Mouse (Mus musculus) regulatory T cell (primary cell): ENCODE measurements around the gene Hinfp.
"Not testable (repeated sequence)": the region's sequence is repeated elsewhere in the genome, so short reads cannot be mapped to it uniquely, and the experiment has no call there.

Experiments used
- in situ Hi-C: fragments of 300-600 bp; cut with MboI, MseI; formaldehyde crosslinking; loops from one replicate; pipeline ENCODE4 v1.15.1; 2025; ENCODE audit warnings: high pct_unique_total_duplicates

Hinfp gene

GRCm38 (mm10) chr9:44332918-44333638, 27.6 kb upstream of the Hinfp start:
- in situ Hi-C loops = no loop called here

- in situ Hi-C loops = no loop called here
Measured at GRCm38 (mm10) chr9:44330736-44331135, 25.3 kb upstream of the Hinfp start.

GRCm38 (mm10) chr9:44327926-44328325, 22.5 kb upstream of the Hinfp start:
- in situ Hi-C loops = no loop called here

GRCm38 (mm10) chr9:44327064-44327711, 21.7 kb upstream of the Hinfp start:
- in situ Hi-C loops = no loop called here

- in situ Hi-C loops = no loop called here
Measured at GRCm38 (mm10) chr9:44326371-44327063, 21.0 kb upstream of the Hinfp start.

- in situ Hi-C loops = no loop called here
Measured at GRCm38 (mm10) chr9:44325768-44326370, 20.4 kb upstream of the Hinfp start, which contains the start of gene Dpagt1. Dpagt1 (plus strand) TSS chr9:44326019.

- in situ Hi-C loops = not testable (repeated sequence)
Measured at GRCm38 (mm10) chr9:44325032-44325767, 19.7 kb upstream of the Hinfp start.

GRCm38 (mm10) chr9:44324147-44324546, 18.7 kb upstream of the Hinfp start:
- in situ Hi-C loops = no loop called here

- in situ Hi-C loops = not testable (repeated sequence)
Measured at GRCm38 (mm10) chr9:44323656-44324055, 18.2 kb upstream of the Hinfp start.

- in situ Hi-C loops = no loop called here
Measured at GRCm38 (mm10) chr9:44320799-44321133, 15.3 kb upstream of the Hinfp start.

- in situ Hi-C loops = no loop called here
Measured at GRCm38 (mm10) chr9:44319887-44320798, 14.7 kb upstream of the Hinfp start, which contains the start of gene C2cd2l. C2cd2l (minus strand) TSS chr9:44320285.

GRCm38 (mm10) chr9:44319105-44319886, 13.8 kb upstream of the Hinfp start:
- in situ Hi-C loops = no loop called here

- in situ Hi-C loops = no loop called here
Measured at GRCm38 (mm10) chr9:44318826-44319095, 13.3 kb upstream of the Hinfp start.

- in situ Hi-C loops = no loop called here
Measured at GRCm38 (mm10) chr9:44318076-44318825, 12.8 kb upstream of the Hinfp start.

GRCm38 (mm10) chr9:44317452-44317851, 12.0 kb upstream of the Hinfp start:
- in situ Hi-C loops = no loop called here

- in situ Hi-C loops = no loop called here
Measured at GRCm38 (mm10) chr9:44314910-44315309, 9.4 kb upstream of the Hinfp start.

- in situ Hi-C loops = no loop called here
Measured at GRCm38 (mm10) chr9:44314257-44314547, 8.7 kb upstream of the Hinfp start.

- in situ Hi-C loops = no loop called here
Measured at GRCm38 (mm10) chr9:44313476-44314256, 8.2 kb upstream of the Hinfp start.
